Mouse (Mus musculus): ENCODE measurements around the gene Sfmbt1.

GRCm38 (mm10) chr14:30825476-30826131 is 111.0 kb downstream of the Sfmbt1 start, which contains the start of gene Tmem110:
- peak; percentile 53 for TF ChIP-seq CTCF (IDR thresholded peaks at IDR 0.05; ENCODE audit: borderline replicate concordance, control insufficient read depth, extremely low read depth, insufficient read depth, low read length, poor library complexity)
- TF ChIP-seq POLR2A (IDR thresholded peaks at IDR 0.05; ENCODE audit: control insufficient read depth, extremely low read depth, insufficient read depth, low read length, poor library complexity): no peak

Measured in thymus, adult 2 months (tissue).